15 mouse cellular contexts compared by ENCODE assay signal in genomic region chr1:156217941-156218340, GRCm38 (mm10). TPM values are rescaled to one million over a fixed set of nuclear protein-coding genes. Genes with fewer than 3 reads are reported as not detected.
DNase-seq lines count a peak whose midpoint lies in the region; ATAC-seq and TF ChIP-seq lines count a peak whose summit lies in the region.
"Had no signal": no experiment of that assay in that cellular context is flagged by ENCODE, and none has a peak within 500 bp of the region (broad histone marks: within the 10 kb centered on the region; RNA-seq: fewer than 3 reads in every experiment).

No protein-coding gene starts in this region.

- H3K27ac ChIP-seq in heart, embryonic 11.5 days (ENCODE audit: low read depth, low read length) = peak overlapping the region; percentile 86
- peak overlapping the region; percentile 78 for H3K27ac ChIP-seq in heart, postnatal 0 days (ENCODE audit: low read depth)
- H3K27ac ChIP-seq: embryonic facial prominence, embryonic 10.5 days; forebrain, embryonic 10.5 days; left cerebral cortex, adult 2 months; limb, embryonic 13.5 days had no signal

- no peaks in the 10 kb centered on the region for H3K79me2 ChIP-seq in myocyte (ENCODE audit: control insufficient read depth, insufficient read depth)

- H3K9me3 ChIP-seq in heart, embryonic 11.5 days (replicated peaks; ENCODE audit: control insufficient read depth, low read length) = no peaks in the 10 kb centered on the region
- no peaks in the 10 kb centered on the region for H3K9me3 ChIP-seq in megakaryocyte, embryonic 14.5 days
- no peaks in the 10 kb centered on the region for H3K9me3 ChIP-seq in heart, postnatal 0 days (replicated peaks; ENCODE audit: control insufficient read depth, low read length)
- H3K9me3 ChIP-seq: embryonic facial prominence, embryonic 10.5 days; forebrain, embryonic 10.5 days; limb, embryonic 13.5 days had no signal

- no peaks in the 10 kb centered on the region for H3K27me3 ChIP-seq in heart, embryonic 11.5 days (ENCODE audit: control insufficient read depth, insufficient read depth, low read length)
- peaks cover 3% of the 10 kb centered on the region for H3K27me3 ChIP-seq in megakaryocyte, embryonic 14.5 days (replicated peaks)
- no peaks in the 10 kb centered on the region for H3K27me3 ChIP-seq in heart, postnatal 0 days (ENCODE audit: control insufficient read depth, insufficient read depth, low read length)
- H3K27me3 ChIP-seq in myocyte (ENCODE audit: control insufficient read depth, insufficient read depth, insufficient read length) = no peaks in the 10 kb centered on the region
- H3K27me3 ChIP-seq: limb, embryonic 13.5 days; Patski had no signal

- 35% methylated on average over 8 of the region's 8 CpGs for WGBS in heart, embryonic 11.5 days (ENCODE audit: insufficient replicate concordance)
- WGBS in heart, postnatal 0 days = 14% methylated on average over 8 of the region's 8 CpGs

- no peak for TF ChIP-seq EP300 in heart, postnatal 0 days (IDR thresholded peaks at IDR 0.05; ENCODE audit: low read depth)

- H3ac ChIP-seq in myocyte (ENCODE audit: control insufficient read depth, insufficient read length) = no peak overlapping the region

- no peaks in the 10 kb centered on the region for H3K36me3 ChIP-seq in heart, embryonic 11.5 days (ENCODE audit: control insufficient read depth, insufficient read depth, low read length)
- no peaks in the 10 kb centered on the region for H3K36me3 ChIP-seq in megakaryocyte, embryonic 14.5 days (replicated peaks; ENCODE audit: low read length)
- H3K36me3 ChIP-seq in heart, postnatal 0 days (replicated peaks; ENCODE audit: control insufficient read depth, insufficient read depth, low read length) = no peaks in the 10 kb centered on the region
- H3K36me3 ChIP-seq in myocyte (ENCODE audit: control insufficient read depth, insufficient read depth) = no peaks in the 10 kb centered on the region
- H3K36me3 ChIP-seq: embryonic facial prominence, embryonic 10.5 days; forebrain, embryonic 10.5 days; limb, embryonic 13.5 days had no signal

- DNase-seq in heart, adult 8-10 months (ENCODE audit: low spot score) = no peak
- peak; percentile 68 for DNase-seq in heart, postnatal 0 days (ENCODE audit: low spot score)
- no peak for DNase-seq in left cerebral cortex, adult 11 months (ENCODE audit: low spot score)
- DNase-seq: cerebellum, postnatal 25 days; kidney, adult 8-10 months had no signal

- TF ChIP-seq CTCF in heart, postnatal 0 days (IDR thresholded peaks at IDR 0.05; ENCODE audit: low read depth) = no peak

- no peak for ATAC-seq in heart, embryonic 11.5 days (replicated peaks; ENCODE audit: insufficient number of reproducible peaks, low FRiP score, low TSS enrichment)
- no peak for ATAC-seq in megakaryocyte, adult 5-6 weeks (ENCODE audit: poor library complexity, severe bottlenecking)
- ATAC-seq in heart, postnatal 0 days (ENCODE audit: insufficient read depth, low read depth) = peak; percentile 39
- ATAC-seq: Patski had no signal

- no peak overlapping the region for H3K4me3 ChIP-seq in heart, embryonic 11.5 days (ENCODE audit: low read depth, low read length)
- H3K4me3 ChIP-seq in megakaryocyte, embryonic 14.5 days (replicated peaks) = peak overlapping the region; percentile 56
- no peak overlapping the region for H3K4me3 ChIP-seq in heart, postnatal 0 days (ENCODE audit: low read depth, low read length)
- H3K4me3 ChIP-seq in myocyte = no peak overlapping the region
- H3K4me3 ChIP-seq: embryonic facial prominence, embryonic 10.5 days; forebrain, embryonic 10.5 days; left cerebral cortex, adult 2 months; limb, embryonic 13.5 days had no signal

- H3K9ac ChIP-seq in heart, embryonic 11.5 days (ENCODE audit: low read depth, low read length) = no peak overlapping the region
- H3K9ac ChIP-seq in heart, postnatal 0 days (replicated peaks; ENCODE audit: low read depth, low read length) = no peak overlapping the region; the same call in 1 of the 2 replicates
- H3K9ac ChIP-seq: limb, embryonic 13.5 days had no signal

- peak overlapping the region; percentile 20; the same call in 1 of the 2 replicates for H3K4me2 ChIP-seq in heart, embryonic 11.5 days
- H3K4me2 ChIP-seq in heart, postnatal 0 days (ENCODE audit: low read depth, low read length) = no peak overlapping the region
- peak overlapping the region; percentile 57 for H3K4me2 ChIP-seq in myocyte (ENCODE audit: low read depth)
- H3K4me2 ChIP-seq: limb, embryonic 13.5 days had no signal

- no peak for TF ChIP-seq POLR2A in myocyte (IDR thresholded peaks at IDR 0.05; ENCODE audit: insufficient read length, low read depth)

- H3K4me1 ChIP-seq in heart, embryonic 11.5 days (ENCODE audit: control insufficient read depth, insufficient read depth, low read length) = peaks cover 44% of the 10 kb centered on the region
- peaks cover 70% of the 10 kb centered on the region for H3K4me1 ChIP-seq in megakaryocyte, embryonic 14.5 days
- peaks cover 24% of the 10 kb centered on the region for H3K4me1 ChIP-seq in heart, postnatal 0 days (ENCODE audit: control insufficient read depth, insufficient read depth)
- H3K4me1 ChIP-seq: limb, embryonic 13.5 days had no signal

TF ChIP-seq in myocyte, 11 proteins besides CTCF, POLR2A, EP300 and RAD21:
- TF ChIP-seq SRF (IDR thresholded peaks at IDR 0.05; ENCODE audit: control insufficient read depth, insufficient read length, low read depth) (no peak), MAX (IDR thresholded peaks at IDR 0.05; ENCODE audit: low read depth) (no peak), TCF12 (IDR thresholded peaks at IDR 0.05; ENCODE audit: insufficient read depth, poor library complexity, severe bottlenecking) (no peak), REST (IDR thresholded peaks at IDR 0.05; ENCODE audit: insufficient read depth, insufficient read length) (no peak), MYOG (IDR thresholded peaks at IDR 0.05; ENCODE audit: control insufficient read depth in 1 of 3, insufficient read depth in 1 of 3, insufficient read length in 2 of 3, low read depth in 2 of 3) (no peak), E2F4 (IDR thresholded peaks at IDR 0.05; ENCODE audit: insufficient read depth) (no peak), USF1 (IDR thresholded peaks at IDR 0.05; ENCODE audit: low read depth) (no peak), POLR2AphosphoS2 (IDR thresholded peaks at IDR 0.05; ENCODE audit: insufficient read length, low read depth) (no peak), MYOD1 (IDR thresholded peaks at IDR 0.05; ENCODE audit: control insufficient read depth in 1 of 3, insufficient read length in 2 of 3, low read depth in 2 of 3) (no peak), TCF3 (IDR thresholded peaks at IDR 0.05; ENCODE audit: insufficient read length, low read depth) (no peak), CEBPB (IDR thresholded peaks at IDR 0.05; ENCODE audit: insufficient read depth, poor library complexity, severe bottlenecking) (no peak)
TF ChIP-seq in myocyte: peak in this region for 0.

RNA-seq across cellular contexts. Expression of gene Fam163a, which starts 13.1 kb away (rescaled TPM):
- 2.0 and 2.9 TPM in 2 replicates for polyA plus RNA-seq in heart, embryonic 11.5 days (2014; fragmentation: Nextera tagmentation; extraction: Ambion mirVana)
- total RNA-seq in heart, adult 8-10 months (2022) = under 1 TPM; 0.05 to 0.19 (median 0.09) TPM
- polyA plus RNA-seq in megakaryocyte, embryonic 14.5 days (2012; ENCODE audit: insufficient read depth, low replicate concordance) = 0.56 and 0.87 TPM in 2 replicates
- total RNA-seq in megakaryocyte, adult 5-6 weeks (2015) = not detected in 2 replicates
- not detected in 2 replicates for total RNA-seq in megakaryocyte, adult 5-6 weeks (2017)
- 1.8 and 2.8 TPM in 2 replicates for total RNA-seq in heart, postnatal 0 days (2014; rRNA removed; ENCODE audit: low replicate concordance)
- 1.0 and 1.6 TPM in 2 replicates for polyA plus RNA-seq in heart, postnatal 0 days (2015; fragmentation: Nextera tagmentation; extraction: Ambion mirVana)
- polyA plus RNA-seq in myocyte (2012; fragmentation: generic; extraction: Trizol) = not detected
- total RNA-seq: granulocyte monocyte progenitor cell, adult 5-6 weeks had no signal
- polyA plus RNA-seq: Patski had no signal
